Mouse (Mus musculus): ENCODE results near the gene Chchd6. TPM values are rescaled to one million over a fixed set of nuclear protein-coding genes. Genes with fewer than 3 reads are reported as not detected.

Gene Chchd6
- 142 and 167 TPM in 2 replicates for polyA plus RNA-seq (2012; rRNA removed)

GRCm38 (mm10) chr6:89595018-89595776 lies at the start of gene Chchd6:
TSS of gene Chchd6 (minus strand) at chr6:89595652.
- Histone ChIP-seq H3K4me1 (ENCODE audit: control insufficient read depth, insufficient read depth, low read length) (no peaks in the 10 kb centered on the region), H3K27ac (ENCODE audit: insufficient read depth, low read length) (0 out of 2 replicates have a peak within 1 kb of the TSS, but pooled peaks have one; percentile 5), H3K4me3 (ENCODE audit: insufficient read depth, low read length) (peak within 1 kb of the TSS; percentile 77)
- TF ChIP-seq POLR2A (IDR thresholded peaks at IDR 0.05; ENCODE audit: extremely low read depth, insufficient read depth, low read length) (peak; percentile 74), CTCF (IDR thresholded peaks at IDR 0.05; ENCODE audit: extremely low read depth, insufficient read depth, low read length) (no peak)

GRCm38 (mm10) chr6:89644271-89645075 lies 49.0 kb upstream of the Chchd6 start:
- Histone ChIP-seq H3K27ac (ENCODE audit: insufficient read depth, low read length) (no peak overlapping the region), H3K4me1 (ENCODE audit: control insufficient read depth, insufficient read depth, low read length) (no peaks in the 10 kb centered on the region), H3K4me3 (ENCODE audit: insufficient read depth, low read length) (peak overlapping the region; percentile 47)
- no peak for TF ChIP-seq CTCF (IDR thresholded peaks at IDR 0.05; ENCODE audit: extremely low read depth, insufficient read depth, low read length)
- TF ChIP-seq POLR2A (IDR thresholded peaks at IDR 0.05; ENCODE audit: extremely low read depth, insufficient read depth, low read length): no peak

GRCm38 (mm10) chr6:89643798-89644270 lies 48.4 kb upstream of the Chchd6 start, which contains the start of gene Txnrd3:
TSS of gene Txnrd3 (plus strand) at chr6:89643988.
- TF ChIP-seq CTCF (IDR thresholded peaks at IDR 0.05; ENCODE audit: extremely low read depth, insufficient read depth, low read length): no peak
- Histone ChIP-seq H3K4me3 (ENCODE audit: insufficient read depth, low read length) (peak within 1 kb of the TSS; percentile 47), H3K27ac (ENCODE audit: insufficient read depth, low read length) (no peak within 1 kb of the TSS), H3K4me1 (ENCODE audit: control insufficient read depth, insufficient read depth, low read length) (no peaks in the 10 kb centered on the region)

- H3K4me1 ChIP-seq (ENCODE audit: control insufficient read depth, insufficient read depth, low read length): 0 out of 2 replicates have a peak, but pooled peaks cover 2% of the 10 kb centered on the region
- H3K4me3 ChIP-seq (ENCODE audit: insufficient read depth, low read length): no peak overlapping the region
- no peak overlapping the region for H3K27ac ChIP-seq (ENCODE audit: insufficient read depth, low read length)
- TF ChIP-seq CTCF (IDR thresholded peaks at IDR 0.05; ENCODE audit: extremely low read depth, insufficient read depth, low read length) (peak; percentile 59), POLR2A (IDR thresholded peaks at IDR 0.05; ENCODE audit: extremely low read depth, insufficient read depth, low read length) (no peak)
These were observed 43.6 kb upstream of the Chchd6 start for GRCm38 (mm10) chr6:89639025-89639424.

GRCm38 (mm10) chr6:89637977-89638376 lies 42.5 kb upstream of the Chchd6 start:
- Histone ChIP-seq H3K4me3 (ENCODE audit: insufficient read depth, low read length) (no peak overlapping the region), H3K27ac (ENCODE audit: insufficient read depth, low read length) (no peak overlapping the region), H3K4me1 (ENCODE audit: control insufficient read depth, insufficient read depth, low read length) (0 out of 2 replicates have a peak, but pooled peaks cover 2% of the 10 kb centered on the region)
- TF ChIP-seq POLR2A (IDR thresholded peaks at IDR 0.05; ENCODE audit: extremely low read depth, insufficient read depth, low read length) (no peak), CTCF (IDR thresholded peaks at IDR 0.05; ENCODE audit: extremely low read depth, insufficient read depth, low read length) (no peak)

- H3K27ac ChIP-seq (ENCODE audit: insufficient read depth, low read length): no peak overlapping the region
- TF ChIP-seq CTCF (IDR thresholded peaks at IDR 0.05; ENCODE audit: extremely low read depth, insufficient read depth, low read length): no peak
- no peak for TF ChIP-seq POLR2A (IDR thresholded peaks at IDR 0.05; ENCODE audit: extremely low read depth, insufficient read depth, low read length)
- peaks cover 2% of the 10 kb centered on the region; the same call in 1 of the 2 replicates for H3K4me1 ChIP-seq (ENCODE audit: control insufficient read depth, insufficient read depth, low read length)
- H3K4me3 ChIP-seq (ENCODE audit: insufficient read depth, low read length): no peak overlapping the region
These were observed 38.9 kb upstream of the Chchd6 start for GRCm38 (mm10) chr6:89634400-89634799.

- Histone ChIP-seq H3K4me1 (ENCODE audit: control insufficient read depth, insufficient read depth, low read length) (peaks cover 2% of the 10 kb centered on the region; the same call in 1 of the 2 replicates), H3K4me3 (ENCODE audit: insufficient read depth, low read length) (no peak overlapping the region)
- no peak for TF ChIP-seq POLR2A (IDR thresholded peaks at IDR 0.05; ENCODE audit: extremely low read depth, insufficient read depth, low read length)
- TF ChIP-seq CTCF (IDR thresholded peaks at IDR 0.05; ENCODE audit: extremely low read depth, insufficient read depth, low read length): no peak
These were observed 37.7 kb upstream of the Chchd6 start for GRCm38 (mm10) chr6:89633115-89633514.

GRCm38 (mm10) chr6:89631809-89632562 lies 36.5 kb upstream of the Chchd6 start:
- TF ChIP-seq POLR2A (IDR thresholded peaks at IDR 0.05; ENCODE audit: extremely low read depth, insufficient read depth, low read length) (no peak), CTCF (IDR thresholded peaks at IDR 0.05; ENCODE audit: extremely low read depth, insufficient read depth, low read length) (peak; percentile 72)
- no peak overlapping the region for H3K27ac ChIP-seq (ENCODE audit: insufficient read depth, low read length)
- H3K4me3 ChIP-seq (ENCODE audit: insufficient read depth, low read length): no peak overlapping the region
- peaks cover 2% of the 10 kb centered on the region; the same call in 1 of the 2 replicates for H3K4me1 ChIP-seq (ENCODE audit: control insufficient read depth, insufficient read depth, low read length)

More at GRCm38 (mm10) chr6:89633115-89633514, 37.7 kb upstream of the Chchd6 start:
- H3K27ac ChIP-seq (ENCODE audit: insufficient read depth, low read length): no peak overlapping the region
